Mouse (Mus musculus): ENCODE data around the gene Dtx1. TPM values are rescaled to one million over a fixed set of nuclear protein-coding genes. Genes with fewer than 3 reads are reported as not detected.

Gene Dtx1
- polyA plus RNA-seq, 1 experiment from 2014 or later = 2.0 TPM

GRCm38 (mm10) chr5:120700996-120701790 lies 10.5 kb downstream of the Dtx1 start:
- Histone ChIP-seq H3K4me3 (no peak overlapping the region), H3K4me1 (peaks cover 42% of the 10 kb centered on the region), H3K36me3 (replicated peaks) (no peaks in the 10 kb centered on the region), H3K27ac (no peak overlapping the region), H3K9me3 (no peaks in the 10 kb centered on the region), H3K27me3 (ENCODE audit: poor library complexity, severe bottlenecking) (peaks cover 93% of the 10 kb centered on the region)
- no peak for DNase-seq (ENCODE audit: extremely low spot score, low spot score)
- 67% methylated on average over 11 of the region's 11 CpGs for WGBS

DNA sequence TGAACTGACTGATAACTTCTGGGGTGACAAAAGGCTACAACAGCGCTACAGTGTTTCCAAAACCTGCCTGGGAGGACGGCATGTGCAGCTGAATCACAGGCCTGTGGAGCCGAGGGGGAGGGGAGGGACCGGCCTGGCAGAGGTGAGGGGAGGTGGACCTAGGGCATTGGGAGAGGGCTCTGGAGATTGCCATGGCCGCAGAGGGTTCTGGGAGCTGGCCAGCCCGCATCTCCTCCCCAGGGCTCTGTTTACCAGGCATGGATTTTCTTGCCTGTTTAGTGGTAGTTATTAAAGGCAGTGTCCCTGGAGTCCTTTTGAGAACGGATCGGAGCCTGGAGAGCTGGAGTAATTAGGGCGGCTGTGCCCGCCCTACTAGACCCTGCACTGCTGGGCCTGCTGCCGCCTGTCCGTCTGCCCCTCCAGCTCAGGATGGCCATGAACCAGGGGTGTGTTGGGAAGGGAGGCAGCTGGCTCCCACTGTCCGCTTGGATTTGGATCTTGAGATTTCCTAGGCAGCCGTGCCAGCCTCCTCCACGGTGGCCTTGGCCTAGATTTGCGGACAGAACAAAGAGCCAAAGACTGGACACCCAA lies 12.8 kb downstream of the Dtx1 start:
- no peak overlapping the region for H3K4me3 ChIP-seq
- 54% methylated on average over 16 of the region's 16 CpGs for WGBS

DNA sequence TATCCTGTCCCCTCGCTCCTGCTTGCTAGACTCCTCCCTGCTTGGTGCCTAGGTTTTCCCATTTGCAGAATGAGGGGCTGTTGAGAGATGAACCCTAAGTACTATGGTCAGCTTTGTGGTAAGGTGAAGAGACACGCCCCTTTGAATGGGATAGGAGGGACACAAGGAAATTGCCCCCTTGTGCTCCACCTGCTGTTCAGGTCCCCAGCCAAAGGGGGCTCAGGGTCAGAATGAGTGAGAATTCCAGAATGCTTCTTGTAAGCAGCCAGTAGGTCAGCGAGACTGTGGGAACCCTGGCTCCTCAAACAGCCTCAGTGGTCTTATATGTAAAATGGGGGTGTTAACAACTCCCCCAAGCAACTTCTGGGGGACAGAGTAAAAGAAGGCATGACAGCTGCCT lies 13.5 kb downstream of the Dtx1 start:
- no peak overlapping the region for H3K27ac ChIP-seq
- WGBS = 66% methylated on average over 3 of the region's 3 CpGs
- peaks cover 40% of the 10 kb centered on the region for H3K4me1 ChIP-seq
- H3K36me3 ChIP-seq (replicated peaks) = no peaks in the 10 kb centered on the region
- no peaks in the 10 kb centered on the region for H3K9me3 ChIP-seq
- peaks cover 94% of the 10 kb centered on the region for H3K27me3 ChIP-seq (ENCODE audit: poor library complexity, severe bottlenecking)
- DNase-seq (ENCODE audit: extremely low spot score, low spot score) = no peak
- H3K4me3 ChIP-seq = no peak overlapping the region

More for the DNA sequence above, 12.8 kb downstream of the Dtx1 start:
- DNase-seq (ENCODE audit: extremely low spot score, low spot score) = no peak
- Histone ChIP-seq H3K27ac (peak overlapping the region; percentile 26; the same call in 1 of the 2 replicates), H3K9me3 (no peaks in the 10 kb centered on the region), H3K4me1 (peaks cover 40% of the 10 kb centered on the region), H3K27me3 (ENCODE audit: poor library complexity, severe bottlenecking) (peaks cover 94% of the 10 kb centered on the region), H3K36me3 (replicated peaks) (no peaks in the 10 kb centered on the region)

DNA sequence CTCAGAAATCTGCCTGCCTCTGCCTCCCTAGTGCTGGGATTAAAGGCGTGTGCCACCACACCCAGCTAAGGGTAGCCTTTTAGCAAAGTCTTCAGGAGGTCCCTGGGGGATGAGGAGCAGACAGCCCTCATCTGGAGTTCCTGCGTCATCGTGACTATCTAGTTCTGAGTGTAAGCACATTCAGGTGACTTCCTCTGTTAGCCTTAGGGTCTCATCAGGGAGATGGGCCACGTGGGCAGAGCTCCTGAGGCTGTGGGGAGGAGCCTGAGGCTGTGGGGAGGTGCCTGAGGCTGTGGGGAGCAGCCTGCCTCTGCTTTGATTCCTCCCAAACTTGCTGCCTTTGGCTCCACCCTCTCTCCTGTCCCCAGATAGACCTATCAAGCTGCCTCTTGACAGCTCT lies 14.9 kb downstream of the Dtx1 start:
- H3K27ac ChIP-seq = no peak overlapping the region
- peaks cover 99% of the 10 kb centered on the region for H3K27me3 ChIP-seq (ENCODE audit: poor library complexity, severe bottlenecking)
- WGBS = 58% methylated on average over 4 of the region's 4 CpGs

GRCm38 (mm10) chr5:120696057-120696743 lies 15.5 kb downstream of the Dtx1 start:
- H3K27ac ChIP-seq = no peak overlapping the region
- peaks cover 37% of the 10 kb centered on the region for H3K4me1 ChIP-seq
- 78% methylated on average over 16 of the region's 16 CpGs for WGBS
- no peak overlapping the region for H3K4me3 ChIP-seq
- H3K36me3 ChIP-seq (replicated peaks) = no peaks in the 10 kb centered on the region
- H3K27me3 ChIP-seq (ENCODE audit: poor library complexity, severe bottlenecking) = peaks cover 100% of the 10 kb centered on the region
- no peak for DNase-seq (ENCODE audit: extremely low spot score, low spot score)
- no peaks in the 10 kb centered on the region for H3K9me3 ChIP-seq

More for the DNA sequence above, 14.9 kb downstream of the Dtx1 start:
- Histone ChIP-seq H3K4me3 (no peak overlapping the region), H3K36me3 (replicated peaks) (no peaks in the 10 kb centered on the region), H3K9me3 (no peaks in the 10 kb centered on the region), H3K4me1 (peaks cover 40% of the 10 kb centered on the region)
- DNase-seq (ENCODE audit: extremely low spot score, low spot score) = no peak

GRCm38 (mm10) chr5:120694695-120695074 lies 17.0 kb downstream of the Dtx1 start:
- H3K4me1 ChIP-seq = peaks cover 34% of the 10 kb centered on the region
- H3K36me3 ChIP-seq (replicated peaks) = no peaks in the 10 kb centered on the region
- peaks cover 94% of the 10 kb centered on the region for H3K27me3 ChIP-seq (ENCODE audit: poor library complexity, severe bottlenecking)
- DNase-seq (ENCODE audit: extremely low spot score, low spot score) = no peak
- H3K9me3 ChIP-seq = no peaks in the 10 kb centered on the region
- no peak overlapping the region for H3K27ac ChIP-seq
- H3K4me3 ChIP-seq = peak overlapping the region; percentile 47
- WGBS = 2% methylated on average over 41 of the region's 41 CpGs

DNA sequence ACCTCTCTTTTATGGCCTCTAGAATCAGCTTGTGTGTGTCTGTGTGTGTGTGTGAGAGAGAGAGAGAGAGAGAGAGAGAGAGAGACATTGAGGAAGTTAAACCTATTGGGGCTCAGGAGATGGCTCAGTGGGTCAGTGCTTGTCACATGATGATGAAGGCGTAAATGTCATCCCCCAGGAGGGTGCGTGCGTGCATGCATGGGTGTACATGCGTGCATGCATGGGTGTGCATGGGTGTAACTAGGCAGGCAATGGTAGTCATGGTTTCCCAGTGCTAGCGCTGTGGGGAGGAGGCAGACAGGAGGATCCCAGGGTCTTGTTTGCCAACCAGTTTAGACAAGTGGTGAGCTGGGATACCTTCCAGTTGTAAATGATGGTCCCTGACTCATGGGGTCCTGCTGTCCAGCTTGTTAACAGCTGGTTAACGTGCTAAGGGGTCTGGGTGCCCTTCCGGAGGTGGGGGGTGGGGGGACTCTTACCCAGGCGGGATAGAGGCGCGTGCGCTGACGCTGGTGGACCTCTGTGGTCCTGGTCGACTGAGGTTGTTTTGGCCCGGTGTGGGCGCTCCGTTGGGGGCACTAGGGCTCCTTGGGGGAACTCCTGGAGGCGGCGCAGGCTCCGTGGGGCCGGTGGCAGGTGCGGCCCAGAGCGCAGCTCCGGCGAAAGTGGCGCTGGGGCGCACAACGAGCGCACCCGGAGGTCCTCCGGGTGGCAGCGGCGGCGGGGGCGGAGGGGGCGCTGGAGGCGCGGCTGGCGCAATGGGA lies 17.6 kb downstream of the Dtx1 start:
- Histone ChIP-seq H3K36me3 (replicated peaks) (no peaks in the 10 kb centered on the region), H3K27ac (no peak overlapping the region), H3K4me1 (peaks cover 31% of the 10 kb centered on the region), H3K27me3 (ENCODE audit: poor library complexity, severe bottlenecking) (peaks cover 88% of the 10 kb centered on the region), H3K9me3 (no peaks in the 10 kb centered on the region), H3K4me3 (peak overlapping the region; percentile 47)
- DNase-seq (ENCODE audit: extremely low spot score, low spot score) = no peak
- 11% methylated on average over 38 of the region's 38 CpGs for WGBS

DNA sequence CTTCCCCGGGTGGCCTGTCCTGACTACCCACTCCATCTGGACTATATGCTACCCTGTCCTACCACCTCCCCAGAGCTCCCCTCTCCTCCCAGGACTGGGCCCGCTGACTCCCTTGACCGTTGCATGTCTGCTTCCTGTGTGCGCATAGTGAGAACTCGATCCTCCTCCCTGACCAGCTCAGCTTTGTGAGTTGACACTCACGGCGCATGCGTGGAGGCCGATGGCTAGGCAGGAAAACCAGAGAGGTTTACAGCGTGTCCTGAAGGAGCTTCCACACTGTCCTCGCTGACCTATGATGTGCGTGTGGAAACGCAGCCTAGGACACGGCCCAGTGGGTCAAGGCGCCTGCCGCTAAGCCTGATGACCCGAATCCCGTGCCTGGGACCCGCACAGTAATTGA lies 19.7 kb downstream of the Dtx1 start:
- 82% methylated on average over 19 of the region's 19 CpGs for WGBS
- peaks cover 67% of the 10 kb centered on the region for H3K27me3 ChIP-seq (ENCODE audit: poor library complexity, severe bottlenecking)

DNA sequence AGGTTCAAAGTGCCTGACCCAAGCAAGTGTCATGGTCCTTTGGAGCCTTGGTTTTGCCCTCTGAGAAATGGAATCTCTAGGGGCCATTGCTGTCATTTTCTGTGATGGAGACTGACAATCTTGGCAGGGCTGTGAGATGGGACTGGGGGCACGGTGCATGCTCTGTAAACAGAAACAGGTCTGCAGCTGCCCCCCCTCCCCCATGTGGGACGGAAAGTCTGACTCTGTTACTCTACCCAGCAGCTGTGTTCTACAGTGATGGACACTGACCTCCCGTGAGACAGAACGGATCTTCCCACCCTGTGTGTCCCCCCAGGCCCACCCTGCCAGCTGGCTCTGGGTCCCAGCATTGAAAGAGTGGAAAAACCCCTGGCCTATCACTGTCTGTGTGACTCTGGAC lies 21.3 kb downstream of the Dtx1 start:
- no peak for DNase-seq (ENCODE audit: extremely low spot score, low spot score)
- Histone ChIP-seq H3K9me3 (no peaks in the 10 kb centered on the region), H3K4me1 (peaks cover 20% of the 10 kb centered on the region), H3K27ac (no peak overlapping the region), H3K4me3 (no peak overlapping the region), H3K27me3 (ENCODE audit: poor library complexity, severe bottlenecking) (peaks cover 57% of the 10 kb centered on the region), H3K36me3 (replicated peaks) (no peaks in the 10 kb centered on the region)
- 78% methylated on average over 4 of the region's 4 CpGs for WGBS

More for the DNA sequence above, 19.7 kb downstream of the Dtx1 start:
- Histone ChIP-seq H3K4me3 (no peak overlapping the region), H3K27ac (no peak overlapping the region), H3K36me3 (replicated peaks) (no peaks in the 10 kb centered on the region), H3K4me1 (peaks cover 21% of the 10 kb centered on the region), H3K9me3 (no peaks in the 10 kb centered on the region)
- DNase-seq (ENCODE audit: extremely low spot score, low spot score) = no peak

DNA sequence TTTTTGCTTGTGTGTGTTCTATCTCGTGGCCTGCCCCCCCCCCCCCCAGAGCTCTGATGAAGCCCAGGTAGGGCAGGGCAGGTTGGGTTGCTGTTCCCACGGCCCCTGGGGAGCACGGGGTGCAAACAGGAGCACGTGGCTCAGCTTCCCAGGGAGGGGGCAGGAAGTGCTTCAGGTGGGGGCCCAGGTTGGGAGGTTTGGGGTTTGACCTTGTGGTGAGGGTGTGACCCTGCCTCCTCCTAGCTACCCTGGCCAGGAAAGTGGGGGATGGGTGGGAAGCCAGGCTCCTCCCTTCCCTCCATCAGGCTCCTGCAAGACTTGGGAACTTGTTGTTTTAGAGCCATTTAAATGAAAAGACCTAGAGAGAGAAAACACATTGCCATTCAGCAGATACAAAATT lies 23.3 kb downstream of the Dtx1 start:
- WGBS = 57% methylated on average over 4 of the region's 4 CpGs
- H3K9me3 ChIP-seq = no peaks in the 10 kb centered on the region
- no peak overlapping the region for H3K4me3 ChIP-seq
- H3K27ac ChIP-seq = no peak overlapping the region
- no peaks in the 10 kb centered on the region for H3K36me3 ChIP-seq (replicated peaks)
- DNase-seq (ENCODE audit: extremely low spot score, low spot score) = no peak
- peaks cover 7% of the 10 kb centered on the region for H3K4me1 ChIP-seq
- H3K27me3 ChIP-seq (ENCODE audit: poor library complexity, severe bottlenecking) = peaks cover 56% of the 10 kb centered on the region

DNA sequence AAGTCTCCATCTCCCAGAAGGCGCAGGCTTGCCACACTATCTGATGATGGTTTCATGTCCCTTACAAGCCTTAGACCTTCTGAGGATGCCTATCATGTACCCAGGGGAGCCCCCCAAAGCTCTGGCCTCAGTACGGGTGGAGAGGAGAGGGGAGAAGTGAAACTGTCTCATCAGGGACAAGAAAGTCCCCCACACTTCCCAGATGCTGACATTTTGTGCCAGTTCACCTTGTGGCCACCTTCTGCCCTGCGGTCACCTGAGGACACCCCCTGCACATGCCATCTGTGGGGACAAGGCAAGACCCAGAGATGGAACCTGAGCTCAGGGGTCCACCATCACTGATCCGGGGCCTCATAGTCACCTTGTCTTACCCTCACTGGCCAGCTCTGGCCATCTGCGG lies 23.8 kb downstream of the Dtx1 start:
- H3K27ac ChIP-seq = no peak overlapping the region
- WGBS = 86% methylated on average over 5 of the region's 5 CpGs
- H3K36me3 ChIP-seq (replicated peaks) = no peaks in the 10 kb centered on the region
- DNase-seq (ENCODE audit: extremely low spot score, low spot score) = no peak
- H3K4me1 ChIP-seq = peaks cover 13% of the 10 kb centered on the region
- H3K9me3 ChIP-seq = no peaks in the 10 kb centered on the region
- no peak overlapping the region for H3K4me3 ChIP-seq
- H3K27me3 ChIP-seq (ENCODE audit: poor library complexity, severe bottlenecking) = peaks cover 56% of the 10 kb centered on the region

- Histone ChIP-seq H3K4me1 (peaks cover 17% of the 10 kb centered on the region), H3K36me3 (replicated peaks) (no peaks in the 10 kb centered on the region), H3K9me3 (no peaks in the 10 kb centered on the region), H3K27ac (no peak overlapping the region), H3K4me3 (no peak overlapping the region), H3K27me3 (ENCODE audit: poor library complexity, severe bottlenecking) (peaks cover 56% of the 10 kb centered on the region)
- 89% methylated on average over 3 of the region's 3 CpGs for WGBS
- DNase-seq (ENCODE audit: extremely low spot score, low spot score) = no peak
Measured at GRCm38 (mm10) chr5:120687484-120687851, 24.3 kb downstream of the Dtx1 start.

Measured in forebrain, embryonic 10.5 days (tissue).